Mouse (Mus musculus) midbrain, embryonic 11.5 days (tissue): ENCODE data around the gene Il10. TPM values are rescaled to one million over a fixed set of nuclear protein-coding genes. Genes with fewer than 3 reads are reported as not detected.
A peak's percentile ranks its signal among the peaks of the same experiment; 100 is the strongest.

Experiments used
- ATAC-seq: fragments of 200-750 bp; cut with Nextera tagmentation; 2 replicates; pipeline ENCODE4 v1.8.0; 2017; ENCODE audit warnings: moderate TSS enrichment, moderate library complexity; ENCODE audit not compliant: low FRiP score
- DNase-seq: peaks from one replicate; pipeline ENCODE4 v3.0.0; 2015; ENCODE audit warnings: low spot score; ENCODE audit errors: missing footprints
- H3K27ac ChIP-seq: fragments of 300-500 bp; sonication (generic); 2 replicates; pipeline ENCODE4 v1.5.1; 2014; ENCODE audit warnings: low read depth, low read length
- H3K27me3 ChIP-seq: fragments of 300-500 bp; sonication (generic); 2 replicates; pipeline ENCODE4 v1.6.1; 2014; ENCODE audit warnings: mild to moderate bottlenecking, low read length, moderate library complexity, mixed read lengths; ENCODE audit not compliant: control insufficient read depth, insufficient read depth
- H3K36me3 ChIP-seq: fragments of 300-500 bp; sonication (generic); 2 replicates; pipeline ENCODE4 v1.6.1; 2014; ENCODE audit warnings: mild to moderate bottlenecking, low read length, moderate library complexity, mixed read lengths; ENCODE audit not compliant: control insufficient read depth, insufficient read depth
- H3K4me1 ChIP-seq: fragments of 300-500 bp; sonication (generic); 2 replicates; pipeline ENCODE4 v1.6.1; 2014; ENCODE audit warnings: low read length; ENCODE audit not compliant: control insufficient read depth, insufficient read depth
- H3K4me2 ChIP-seq: fragments of 300-500 bp; sonication (generic); 2 replicates; pipeline ENCODE4 v1.6.1; 2014; ENCODE audit warnings: mild to moderate bottlenecking, moderate library complexity
- H3K4me3 ChIP-seq: fragments of 300-500 bp; sonication (generic); 2 replicates; pipeline ENCODE4 v1.5.1; 2014; ENCODE audit warnings: low read depth, low read length
- H3K9ac ChIP-seq: fragments of 300-500 bp; sonication (generic); 2 replicates; pipeline ENCODE4 v1.6.1; 2014; ENCODE audit warnings: low read length
- H3K9me3 ChIP-seq: fragments of 300-500 bp; sonication (generic); 2 replicates; pipeline ENCODE4 v1.6.1; 2016; ENCODE audit warnings: low read length; ENCODE audit not compliant: control insufficient read depth
- WGBS: fragments of 180-500 bp; shearing (Covaris S2); extraction: QIAGEN DNeasy Blood & Tissue Kit; methylation state at CpG from one replicate; pipeline ENCODE4 v1.1.7; 2014; 5-methylcytosine and 5-hydroxymethylcytosine counted together
- polyA plus RNA-seq: library from polyadenylated mRNA; unstranded; fragments of >200 nt; fragmentation: Nextera tagmentation; extraction: Ambion mirVana; gene quantifications from 2 replicates; pipeline ENCODE4 v1.2.1, GENCODE M21; 2014

Il10 gene
- polyA plus RNA-seq, 1 experiment from 2014 or later, result not detected

- H3K27ac ChIP-seq, result no peak overlapping the region
- no peak overlapping the region for H3K9ac ChIP-seq
- 85% methylated on average over 5 of the region's 5 CpGs for WGBS
- H3K36me3 ChIP-seq, result 0 out of 2 replicates have a peak, but pooled peaks cover 5% of the 10 kb centered on the region
- H3K27me3 ChIP-seq, result no peaks in the 10 kb centered on the region
- DNase-seq, result no peak
- no peaks in the 10 kb centered on the region for H3K4me1 ChIP-seq
- no peaks in the 10 kb centered on the region for H3K9me3 ChIP-seq
- no peak overlapping the region for H3K4me2 ChIP-seq
- no peak overlapping the region for H3K4me3 ChIP-seq
- ATAC-seq, result no peak
Measured at GRCm38 (mm10) chr1:131049361-131049806, 29.7 kb downstream of the Il10 start.

- 93% methylated on average over 5 of the region's 5 CpGs for WGBS
- Histone ChIP-seq H3K9ac (no peak overlapping the region), H3K4me3 (no peak overlapping the region), H3K27me3 (no peaks in the 10 kb centered on the region), H3K4me2 (no peak overlapping the region), H3K9me3 (no peaks in the 10 kb centered on the region), H3K36me3 (0 out of 2 replicates have a peak, but pooled peaks cover 5% of the 10 kb centered on the region), H3K27ac (no peak overlapping the region), H3K4me1 (no peaks in the 10 kb centered on the region)
- ATAC-seq, result no peak
- no peak for DNase-seq
Measured at GRCm38 (mm10) chr1:131050011-131050410, 30.4 kb downstream of the Il10 start.

- H3K27ac ChIP-seq, result no peak overlapping the region
- 92% methylated on average over 5 of the region's 5 CpGs for WGBS
- no peak for DNase-seq
- no peaks in the 10 kb centered on the region for H3K4me1 ChIP-seq
- no peak overlapping the region for H3K4me2 ChIP-seq
- no peaks in the 10 kb centered on the region for H3K27me3 ChIP-seq
- H3K9ac ChIP-seq, result no peak overlapping the region
- H3K36me3 ChIP-seq, result peaks cover 7% of the 10 kb centered on the region; the same call in 1 of the 2 replicates
- no peak for ATAC-seq
- H3K4me3 ChIP-seq, result no peak overlapping the region
- no peaks in the 10 kb centered on the region for H3K9me3 ChIP-seq
Measured at GRCm38 (mm10) chr1:131050617-131051016, 31.0 kb downstream of the Il10 start.

DNA sequence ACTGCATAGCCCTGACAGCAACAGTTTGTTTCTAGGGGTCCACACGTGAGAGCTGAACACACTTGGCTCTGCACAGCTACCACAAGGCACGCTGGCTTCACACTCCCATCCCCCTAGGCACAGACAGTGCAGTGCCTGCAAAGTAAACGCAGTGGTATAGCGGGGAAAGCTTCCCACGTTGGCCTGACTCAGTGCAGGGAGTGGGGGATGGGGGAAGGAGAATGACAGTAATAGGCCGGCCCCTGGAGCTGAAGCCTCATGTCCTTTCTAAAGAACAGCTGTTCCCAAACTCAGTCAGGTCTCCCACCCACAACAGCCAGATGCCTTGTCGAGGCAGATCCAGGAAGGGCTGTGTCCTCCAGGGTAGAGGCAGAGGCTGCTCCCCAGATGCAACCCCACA, 31.4 kb downstream of the Il10 start:
- Histone ChIP-seq H3K4me1 (no peaks in the 10 kb centered on the region), H3K9me3 (no peaks in the 10 kb centered on the region), H3K36me3 (peaks cover 10% of the 10 kb centered on the region), H3K4me2 (no peak overlapping the region), H3K4me3 (no peak overlapping the region), H3K9ac (no peak overlapping the region), H3K27ac (no peak overlapping the region), H3K27me3 (no peaks in the 10 kb centered on the region)
- peak; percentile 34; the same call in 1 of the 2 replicates for ATAC-seq
- WGBS, result 45% methylated on average over 7 of the region's 7 CpGs
- no peak for DNase-seq

GRCm38 (mm10) chr1:131053239-131053638, 33.6 kb downstream of the Il10 start:
- Histone ChIP-seq H3K36me3 (peaks cover 12% of the 10 kb centered on the region), H3K4me2 (no peak overlapping the region)

DNA sequence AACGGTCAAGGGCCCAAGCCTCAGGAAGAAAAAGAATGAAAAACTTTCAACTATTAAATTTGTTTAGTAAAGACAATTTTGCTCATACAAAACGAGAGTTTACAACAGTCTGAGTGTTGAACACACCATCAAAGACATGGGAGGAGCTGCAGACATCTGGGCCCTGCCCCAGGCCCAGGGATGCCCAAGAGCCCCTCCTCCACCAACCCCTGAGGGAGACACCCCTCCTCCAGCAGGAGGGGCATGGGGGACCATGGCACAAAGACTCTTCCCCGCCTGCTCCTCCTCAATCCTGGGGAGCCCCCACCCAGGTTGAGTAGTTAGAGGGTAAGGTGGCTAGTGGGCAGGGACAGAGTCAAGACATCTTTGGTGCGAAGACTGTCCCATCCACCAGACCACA, 34.0 kb downstream of the Il10 start:
- no peak overlapping the region for H3K4me3 ChIP-seq
- ATAC-seq (peak; percentile 43; the same call in 1 of the 2 replicates), DNase-seq (no peak)
- H3K4me1 ChIP-seq, result no peaks in the 10 kb centered on the region
- H3K27me3 ChIP-seq, result no peaks in the 10 kb centered on the region
- no peak overlapping the region for H3K4me2 ChIP-seq
- 81% methylated on average over 4 of the region's 4 CpGs for WGBS
- H3K9ac ChIP-seq, result no peak overlapping the region
- H3K27ac ChIP-seq, result no peak overlapping the region
- no peaks in the 10 kb centered on the region for H3K9me3 ChIP-seq
- peaks cover 12% of the 10 kb centered on the region for H3K36me3 ChIP-seq

More at GRCm38 (mm10) chr1:131053239-131053638, 33.6 kb downstream of the Il10 start:
- WGBS, result 13% methylated on average over 8 of the region's 8 CpGs
- no peak overlapping the region for H3K4me3 ChIP-seq
- H3K9me3 ChIP-seq, result no peaks in the 10 kb centered on the region
- peak; percentile 71 for ATAC-seq
- no peak overlapping the region for H3K9ac ChIP-seq
- no peaks in the 10 kb centered on the region for H3K4me1 ChIP-seq
- no peak overlapping the region for H3K27ac ChIP-seq
- H3K27me3 ChIP-seq, result no peaks in the 10 kb centered on the region
- DNase-seq, result peak; percentile 94

GRCm38 (mm10) chr1:131054251-131054650, 34.6 kb downstream of the Il10 start:
- Histone ChIP-seq H3K4me2 (no peak overlapping the region), H3K27me3 (no peaks in the 10 kb centered on the region), H3K27ac (no peak overlapping the region), H3K4me3 (no peak overlapping the region), H3K36me3 (peaks cover 12% of the 10 kb centered on the region), H3K4me1 (peaks cover 3% of the 10 kb centered on the region), H3K9ac (no peak overlapping the region), H3K9me3 (no peaks in the 10 kb centered on the region)
- DNase-seq (no peak), ATAC-seq (no peak)
- WGBS, result 87% methylated on average over 4 of the region's 4 CpGs

DNA sequence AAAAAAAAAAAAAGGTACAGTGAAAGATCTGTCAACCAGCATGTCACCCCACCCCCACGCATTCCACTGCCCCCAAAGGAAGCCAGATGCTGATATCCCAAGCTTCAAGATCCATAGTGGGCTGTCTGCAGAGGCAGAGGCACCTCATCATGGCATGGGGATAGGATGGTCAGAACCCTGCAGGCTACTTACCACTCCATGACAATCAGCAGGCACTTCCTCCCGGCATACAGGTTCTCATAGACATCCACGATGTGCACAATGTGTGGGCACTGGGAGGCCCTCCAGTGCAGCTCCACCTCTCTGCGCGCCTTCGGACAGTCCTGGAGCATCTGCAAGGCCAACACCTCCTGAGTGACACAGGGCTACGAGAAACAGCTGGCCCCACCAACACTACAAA, 38.8 kb downstream of the Il10 start:
- WGBS, result 81% methylated on average over 7 of the region's 7 CpGs
- Histone ChIP-seq H3K9me3 (no peaks in the 10 kb centered on the region), H3K27me3 (no peaks in the 10 kb centered on the region), H3K4me2 (no peak overlapping the region), H3K9ac (no peak overlapping the region), H3K36me3 (peaks cover 11% of the 10 kb centered on the region), H3K27ac (no peak overlapping the region), H3K4me1 (peaks cover 17% of the 10 kb centered on the region), H3K4me3 (no peak overlapping the region)
- ATAC-seq (no peak), DNase-seq (no peak)

DNA sequence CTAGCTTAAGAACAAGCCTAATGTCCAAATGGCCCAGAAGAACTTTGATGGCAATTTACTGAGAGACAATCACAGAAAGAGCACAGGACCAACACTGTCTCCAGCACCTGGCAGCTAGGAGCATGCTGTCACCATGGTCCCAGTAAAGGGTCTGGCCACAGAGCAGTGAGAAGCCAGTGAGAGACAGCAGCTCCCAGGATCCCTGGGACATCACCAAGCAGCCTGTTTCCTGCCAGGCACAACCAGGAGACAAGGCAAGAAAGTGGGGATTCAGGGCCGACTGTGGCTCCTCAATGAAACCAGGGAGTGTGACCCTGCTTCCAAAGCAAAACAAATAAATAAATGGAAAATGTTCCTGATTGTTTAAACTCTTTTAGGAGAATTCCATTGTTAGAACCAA, 39.8 kb downstream of the Il10 start:
- Histone ChIP-seq H3K4me3 (no peak overlapping the region), H3K4me1 (peaks cover 20% of the 10 kb centered on the region), H3K4me2 (no peak overlapping the region), H3K9me3 (no peaks in the 10 kb centered on the region), H3K9ac (no peak overlapping the region), H3K36me3 (peaks cover 8% of the 10 kb centered on the region), H3K27me3 (no peaks in the 10 kb centered on the region), H3K27ac (no peak overlapping the region)
- no peak for ATAC-seq
- no peak for DNase-seq
- 68% methylated on average over 1 of the region's 1 CpGs for WGBS
